Mouse (Mus musculus): ENCODE results near the gene Lrrn2.

GRCm38 (mm10) chr1:132922257-132922656, 42.2 kb downstream of the Lrrn2 start:
- TF ChIP-seq MAX (IDR thresholded peaks at IDR 0.05; ENCODE audit: low read depth), result no peak
- no peak for TF ChIP-seq TCF12 (IDR thresholded peaks at IDR 0.05; ENCODE audit: insufficient read depth, poor library complexity, severe bottlenecking)
- no peak for TF ChIP-seq POLR2A (IDR thresholded peaks at IDR 0.05; ENCODE audit: insufficient read length, low read depth)
- TF ChIP-seq E2F4 (IDR thresholded peaks at IDR 0.05; ENCODE audit: insufficient read depth), result no peak
- no peak for TF ChIP-seq POLR2AphosphoS2 (IDR thresholded peaks at IDR 0.05; ENCODE audit: insufficient read length, low read depth)
- no peak for TF ChIP-seq MYOD1 (IDR thresholded peaks at IDR 0.05; ENCODE audit: control insufficient read depth in 1 of 3, insufficient read length in 2 of 3, low read depth in 2 of 3)
- TF ChIP-seq CEBPB (IDR thresholded peaks at IDR 0.05; ENCODE audit: insufficient read depth, poor library complexity, severe bottlenecking), result no peak
- TF ChIP-seq USF1 (IDR thresholded peaks at IDR 0.05; ENCODE audit: low read depth), result no peak
- TF ChIP-seq REST (IDR thresholded peaks at IDR 0.05; ENCODE audit: insufficient read depth, insufficient read length), result no peak
- TF ChIP-seq SRF (IDR thresholded peaks at IDR 0.05; ENCODE audit: control insufficient read depth, insufficient read length, low read depth), result no peak
- TF ChIP-seq TCF3 (IDR thresholded peaks at IDR 0.05; ENCODE audit: insufficient read length, low read depth), result no peak

Measured in myocyte (in vitro differentiated cells).